Mouse (Mus musculus) liver, embryonic 16.5 days (tissue): ENCODE measurements around the gene Rhag. TPM values are rescaled to one million over a fixed set of nuclear protein-coding genes. Genes with fewer than 3 reads are reported as not detected.

Source experiments
- ATAC-seq: fragments of 200-750 bp; cut with Nextera tagmentation; 2 replicates; pipeline ENCODE4 v1.8.0; 2017; ENCODE audit warnings: low read depth, mild to moderate bottlenecking, moderate number of reproducible peaks, moderate library complexity
- H3K27ac ChIP-seq: fragments of 300-500 bp; sonication (generic); 2 replicates; pipeline ENCODE4 v1.5.1; 2014; ENCODE audit warnings: mild to moderate bottlenecking, low read length
- H3K27me3 ChIP-seq: fragments of 300-500 bp; sonication (generic); 2 replicates; pipeline ENCODE4 v1.6.1; 2014; ENCODE audit warnings: low read depth, low read length, mixed read lengths; ENCODE audit not compliant: control insufficient read depth, insufficient read depth
- H3K36me3 ChIP-seq: fragments of 300-500 bp; sonication (generic); 2 replicates; pipeline ENCODE4 v1.6.1; 2014; ENCODE audit warnings: mild to moderate bottlenecking; ENCODE audit not compliant: control insufficient read depth, insufficient read depth
- H3K4me1 ChIP-seq: fragments of 300-500 bp; sonication (generic); 2 replicates; pipeline ENCODE4 v1.6.1; 2014; ENCODE audit warnings: low read depth, low read length, mixed read lengths; ENCODE audit not compliant: control insufficient read depth
- H3K4me2 ChIP-seq: fragments of 300-500 bp; sonication (generic); 2 replicates; pipeline ENCODE4 v1.6.1; 2014; ENCODE audit warnings: low read depth, low read length, mixed read lengths
- H3K4me3 ChIP-seq: fragments of 300-500 bp; sonication (generic); 2 replicates; pipeline ENCODE4 v1.5.1; 2014; ENCODE audit warnings: low read depth, mild to moderate bottlenecking, low read length
- H3K9ac ChIP-seq: fragments of 300-500 bp; sonication (generic); 2 replicates; pipeline ENCODE4 v1.6.1; 2014; ENCODE audit warnings: low read depth, low read length
- H3K9me3 ChIP-seq: fragments of 300-500 bp; sonication (generic); replicated peaks from 2 replicates; pipeline ENCODE4 v1.6.1; 2016; ENCODE audit warnings: low read length; ENCODE audit not compliant: control insufficient read depth
- WGBS: fragments of 180-500 bp; shearing (Covaris S2); extraction: QIAGEN DNeasy Blood & Tissue Kit; methylation state at CpG from one replicate; pipeline ENCODE4 v1.1.7; 2014; ENCODE audit not compliant: insufficient replicate concordance; 5-methylcytosine and 5-hydroxymethylcytosine counted together
- polyA plus RNA-seq: library from polyadenylated mRNA; unstranded; fragments of >200 nt; fragmentation: Nextera tagmentation; extraction: Ambion mirVana; gene quantifications from 2 replicates; pipeline ENCODE4 v1.2.1, GENCODE M21; 2015

The Rhag gene
- 223 and 224 TPM in 2 replicates for polyA plus RNA-seq

DNA sequence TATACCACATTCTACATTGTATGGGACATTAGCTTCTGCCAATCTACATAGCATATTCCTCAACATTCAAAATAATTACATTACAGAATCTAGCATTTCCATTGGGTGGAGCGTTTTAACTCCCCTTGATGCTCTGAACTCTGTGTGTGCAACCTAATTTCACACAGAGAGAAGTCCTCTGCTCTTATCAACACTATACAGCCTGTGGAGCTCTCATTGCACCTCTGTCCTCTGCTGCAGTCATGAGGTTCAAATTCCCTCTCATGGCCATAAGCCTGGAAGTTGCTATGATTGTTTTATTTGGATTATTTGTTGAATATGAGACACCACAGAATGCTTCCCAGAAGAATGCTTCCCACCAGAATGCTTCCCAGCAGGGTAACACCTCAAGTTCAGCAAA lies at the start of gene Rhag:
Gene Rhag (plus strand): TSS at position 193 of the 400 bp plus-strand sequence.
- peak; percentile 83 for ATAC-seq
- WGBS, result 13% methylated on average over 1 of the region's 1 CpGs
- H3K4me2 ChIP-seq, result peak within 1 kb of the TSS; percentile 32

GRCm38 (mm10) chr17:40763662-40764061 lies 47.3 kb upstream of the Rhag start:
- Histone ChIP-seq H3K36me3 (no peaks in the 10 kb centered on the region), H3K4me2 (no peak overlapping the region), H3K4me1 (no peaks in the 10 kb centered on the region), H3K27ac (no peak overlapping the region), H3K27me3 (no peaks in the 10 kb centered on the region), H3K9me3 (no peaks in the 10 kb centered on the region), H3K4me3 (no peak overlapping the region), H3K9ac (no peak overlapping the region)
- no peak for ATAC-seq
- WGBS, result 56% methylated on average over 4 of the region's 4 CpGs

More for the DNA sequence above, at the start of gene Rhag:
- peak within 1 kb of the TSS; percentile 95 for H3K27ac ChIP-seq
- no peaks in the 10 kb centered on the region; the same call in 1 of the 2 replicates for H3K36me3 ChIP-seq
- no peaks in the 10 kb centered on the region for H3K27me3 ChIP-seq
- peaks cover 20% of the 10 kb centered on the region for H3K4me1 ChIP-seq
- H3K9ac ChIP-seq, result peak within 1 kb of the TSS; percentile 67
- H3K4me3 ChIP-seq, result peak within 1 kb of the TSS; percentile 74
- no peaks in the 10 kb centered on the region for H3K9me3 ChIP-seq

DNA sequence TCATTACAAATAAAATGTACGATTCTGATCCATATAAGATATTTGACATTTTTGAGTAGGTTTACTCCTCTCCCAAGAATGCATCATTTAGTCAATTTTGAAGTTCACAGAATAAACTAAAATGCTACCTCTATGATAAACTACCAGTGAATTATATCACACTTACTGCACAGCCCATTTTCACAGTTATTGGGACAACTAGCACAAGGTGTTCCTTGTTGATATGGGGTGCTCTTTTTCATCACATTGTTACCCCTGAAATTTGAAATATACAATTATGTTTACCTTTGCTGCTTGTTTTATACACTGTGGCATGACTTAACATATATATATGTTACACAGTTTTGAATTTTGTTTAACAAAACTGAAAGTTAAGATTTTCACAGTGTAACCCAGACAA lies 43.8 kb upstream of the Rhag start:
- WGBS, result 48% methylated on average over 1 of the region's 1 CpGs
- H3K9ac ChIP-seq, result no peak overlapping the region
- no peak overlapping the region for H3K4me2 ChIP-seq
- H3K4me1 ChIP-seq, result no peaks in the 10 kb centered on the region
- H3K9me3 ChIP-seq, result no peaks in the 10 kb centered on the region
- no peak overlapping the region for H3K4me3 ChIP-seq
- ATAC-seq, result peak; percentile 39
- H3K36me3 ChIP-seq, result no peaks in the 10 kb centered on the region
- H3K27me3 ChIP-seq, result no peaks in the 10 kb centered on the region
- H3K27ac ChIP-seq, result no peak overlapping the region

GRCm38 (mm10) chr17:40789877-40790276 lies 21.0 kb upstream of the Rhag start:
- H3K9ac ChIP-seq, result no peak overlapping the region
- no peak overlapping the region for H3K4me3 ChIP-seq
- H3K9me3 ChIP-seq, result no peaks in the 10 kb centered on the region
- no peak for ATAC-seq
- no peak overlapping the region for H3K27ac ChIP-seq
- H3K4me1 ChIP-seq, result no peaks in the 10 kb centered on the region; the same call in 1 of the 2 replicates
- no peaks in the 10 kb centered on the region for H3K27me3 ChIP-seq
- no peak overlapping the region for H3K4me2 ChIP-seq
- H3K36me3 ChIP-seq, result no peaks in the 10 kb centered on the region

DNA sequence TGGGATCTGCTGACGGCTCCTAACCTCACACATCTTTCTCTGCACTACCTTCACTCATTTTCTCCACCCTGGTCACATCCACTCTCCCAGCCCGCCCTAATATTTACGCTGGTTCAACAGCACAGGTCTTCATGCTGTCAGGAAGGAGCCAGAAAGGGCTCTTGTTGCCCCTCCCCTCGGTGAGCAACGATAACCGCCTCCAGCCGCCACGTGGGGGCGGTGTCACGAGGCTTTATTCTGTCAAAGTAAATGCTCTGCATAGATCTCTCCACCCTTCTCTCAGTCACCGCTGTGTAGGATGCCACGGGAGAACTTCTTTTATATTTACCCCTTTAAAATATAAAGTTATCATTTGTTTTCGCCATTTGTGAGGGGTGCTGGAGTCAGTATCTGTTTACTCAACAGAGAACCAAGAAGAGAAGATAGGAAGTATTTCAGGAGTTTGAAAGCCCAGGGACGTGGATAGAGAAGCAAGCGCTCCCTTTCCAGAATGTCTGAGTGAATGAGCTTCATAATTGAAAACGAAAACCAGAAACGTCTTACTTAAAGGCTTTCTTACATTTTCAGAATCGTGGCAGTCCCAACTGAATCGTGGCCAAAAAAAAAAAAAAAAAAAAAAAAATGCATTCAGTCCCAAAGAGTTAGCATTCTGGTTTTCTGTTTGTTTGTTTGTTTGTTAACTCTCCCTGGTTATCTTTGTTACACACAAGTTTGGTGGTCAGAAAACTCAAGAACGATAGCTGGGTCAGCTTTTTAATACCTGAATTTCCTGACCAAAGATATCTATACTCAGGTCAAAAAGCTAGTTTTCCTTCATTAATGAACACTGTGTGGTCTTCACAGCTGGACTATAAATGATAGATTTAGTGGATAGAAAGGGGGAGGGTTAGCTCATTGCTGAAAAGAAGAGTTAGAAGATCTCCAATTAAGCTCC lies 16.7 kb upstream of the Rhag start:
- 35% methylated on average over 20 of the region's 20 CpGs for WGBS
- no peaks in the 10 kb centered on the region for H3K9me3 ChIP-seq
- peak overlapping the region; percentile 31 for H3K4me2 ChIP-seq
- no peak overlapping the region for H3K9ac ChIP-seq
- H3K36me3 ChIP-seq, result no peaks in the 10 kb centered on the region
- no peaks in the 10 kb centered on the region for H3K27me3 ChIP-seq
- no peaks in the 10 kb centered on the region; the same call in 1 of the 2 replicates for H3K4me1 ChIP-seq
- peak; percentile 95 for ATAC-seq
- H3K27ac ChIP-seq, result no peak overlapping the region
- no peak overlapping the region for H3K4me3 ChIP-seq

GRCm38 (mm10) chr17:40802707-40803340 lies 8.1 kb upstream of the Rhag start:
- Histone ChIP-seq H3K36me3 (no peaks in the 10 kb centered on the region), H3K4me1 (peaks cover 13% of the 10 kb centered on the region), H3K4me3 (no peak overlapping the region), H3K27me3 (no peaks in the 10 kb centered on the region), H3K9ac (no peak overlapping the region), H3K27ac (no peak overlapping the region), H3K9me3 (no peaks in the 10 kb centered on the region), H3K4me2 (no peak overlapping the region)
- no peak for ATAC-seq
- WGBS, result 84% methylated on average over 3 of the region's 3 CpGs

DNA sequence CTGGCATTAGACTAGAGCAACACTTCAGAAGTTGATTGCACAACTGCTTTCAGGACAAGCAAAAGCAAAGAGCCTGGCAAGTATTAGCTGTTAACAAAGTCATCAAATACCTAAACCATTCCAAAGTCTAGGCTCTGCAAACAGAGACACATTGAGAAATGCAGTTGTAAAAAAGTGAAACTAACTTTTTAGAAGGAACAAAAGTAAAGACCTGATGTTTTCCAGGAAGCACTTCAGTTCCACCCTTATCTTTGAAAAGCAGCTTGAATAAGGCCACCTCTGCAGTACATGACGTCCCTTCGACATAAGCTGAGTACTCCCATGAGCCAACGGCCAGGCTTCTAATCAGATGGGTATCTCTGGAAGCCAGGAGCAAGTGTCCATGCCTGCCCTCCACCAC lies 4.4 kb upstream of the Rhag start:
- Histone ChIP-seq H3K9me3 (no peaks in the 10 kb centered on the region), H3K9ac (peak overlapping the region; percentile 58), H3K4me3 (peak overlapping the region; percentile 48), H3K27me3 (no peaks in the 10 kb centered on the region), H3K4me1 (peaks cover 27% of the 10 kb centered on the region), H3K36me3 (no peaks in the 10 kb centered on the region), H3K27ac (peak overlapping the region; percentile 99), H3K4me2 (peak overlapping the region; percentile 79)
- peak; percentile 95 for ATAC-seq
- WGBS, result 0% methylated on average over 3 of the region's 3 CpGs

GRCm38 (mm10) chr17:40806953-40807572 lies 3.9 kb upstream of the Rhag start, which contains the start of gene Crisp2:
Gene Crisp2 (minus strand): TSS chr17:40807003.
- 6% methylated on average over 2 of the region's 2 CpGs for WGBS
- H3K36me3 ChIP-seq, result no peaks in the 10 kb centered on the region
- H3K27ac ChIP-seq, result peak within 1 kb of the TSS; percentile 99
- H3K4me1 ChIP-seq, result peaks cover 27% of the 10 kb centered on the region
- H3K4me2 ChIP-seq, result peak within 1 kb of the TSS; percentile 79
- peak; percentile 62 for ATAC-seq
- H3K27me3 ChIP-seq, result no peaks in the 10 kb centered on the region
- H3K4me3 ChIP-seq, result peak within 1 kb of the TSS; percentile 48
- H3K9ac ChIP-seq, result peak within 1 kb of the TSS; percentile 64
- H3K9me3 ChIP-seq, result no peaks in the 10 kb centered on the region
